Mouse (Mus musculus): ENCODE measurements around the gene Rbm7.

- TF ChIP-seq CTCF (IDR thresholded peaks at IDR 0.05; ENCODE audit: low read depth) (no peak), EP300 (IDR thresholded peaks at IDR 0.05; ENCODE audit: low read depth) (no peak)
Measured at GRCm38 (mm10) chr9:48538688-48539087, 43.6 kb upstream of the Rbm7 start.

Measured in liver, postnatal 0 days (tissue).